Mouse (Mus musculus): ENCODE measurements around the gene Hoxd4. TPM values are rescaled to one million over a fixed set of nuclear protein-coding genes. Genes with fewer than 3 reads are reported as not detected.

Gene Hoxd4
- polyA plus RNA-seq, 1 experiment from 2014 or later: 0.78 TPM

DNA sequence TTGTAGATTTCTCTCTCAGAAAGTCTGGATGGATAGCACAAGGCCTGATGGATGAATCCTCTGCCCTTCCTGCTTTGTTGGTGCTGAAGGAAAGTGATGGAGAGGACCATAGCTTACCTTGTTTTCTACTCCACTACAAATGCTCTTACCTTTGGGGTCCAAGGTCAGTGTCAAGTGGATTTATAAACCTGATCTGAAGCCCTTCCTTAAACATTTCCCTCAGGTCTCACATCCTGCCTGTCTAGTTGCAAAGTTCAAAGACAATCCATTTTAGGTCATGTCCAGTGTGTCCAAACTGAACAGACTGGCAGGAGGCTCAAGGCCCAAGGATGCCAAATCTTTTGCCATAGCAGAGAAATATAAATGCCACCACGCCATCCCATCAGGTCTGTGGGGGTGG is 40.1 kb downstream of the Hoxd4 start:
- WGBS: 93% methylated on average over 1 of the region's 1 CpGs
- H3K27ac ChIP-seq: no peak overlapping the region
- H3K4me1 ChIP-seq (replicated peaks): peaks cover 25% of the 10 kb centered on the region
- no peaks in the 10 kb centered on the region for H3K9me3 ChIP-seq
- H3K4me2 ChIP-seq: no peak overlapping the region
- H3K36me3 ChIP-seq: no peaks in the 10 kb centered on the region
- H3K9ac ChIP-seq (replicated peaks): no peak overlapping the region
- H3K27me3 ChIP-seq: peaks cover 84% of the 10 kb centered on the region
- ATAC-seq (ENCODE audit: insufficient number of reproducible peaks, insufficient read depth, low FRiP score, low TSS enrichment, low read depth): no peak
- H3K4me3 ChIP-seq (replicated peaks): no peak overlapping the region

DNA sequence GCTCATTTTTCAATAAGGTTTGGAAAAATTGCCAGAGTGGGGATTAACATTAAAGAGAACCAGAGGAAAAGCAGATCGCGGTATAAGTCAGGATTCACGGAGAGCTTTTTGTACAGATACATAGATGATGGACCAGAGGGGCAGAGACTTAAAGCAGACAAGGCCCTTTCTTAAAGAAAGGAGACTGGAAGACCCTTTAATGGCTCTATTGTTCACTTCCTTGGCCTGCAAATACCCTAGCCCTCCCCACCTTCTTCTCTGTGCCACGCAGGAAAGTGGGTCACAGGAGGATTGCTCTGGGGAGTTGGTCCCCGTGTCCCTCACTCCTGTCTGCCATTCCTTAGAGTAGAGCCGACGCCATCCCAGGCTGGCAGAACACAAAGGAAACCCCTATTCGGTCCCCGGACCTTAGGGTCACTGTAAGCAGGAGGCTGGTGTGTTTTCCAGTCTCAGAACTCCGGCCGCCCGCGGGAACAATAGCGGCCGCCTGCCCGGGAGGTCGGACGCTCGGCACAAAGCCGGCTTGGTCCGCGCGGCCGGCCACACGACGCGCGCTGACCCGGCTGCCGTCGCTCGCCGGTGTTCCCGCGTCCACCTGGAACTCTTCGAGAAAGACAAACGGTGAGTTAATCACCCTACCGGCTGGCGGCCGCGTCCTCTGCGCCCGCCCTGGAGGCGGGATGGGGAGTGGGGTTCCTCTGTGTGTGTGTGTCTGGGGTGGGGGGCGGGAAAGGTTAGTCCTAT is 40.9 kb downstream of the Hoxd4 start:
- WGBS: 3% methylated on average over 45 of the region's 45 CpGs
- Histone ChIP-seq H3K9ac (replicated peaks) (peak overlapping the region; percentile 56; the same call in 1 of the 2 replicates), H3K4me2 (peak overlapping the region; percentile 70), H3K9me3 (no peaks in the 10 kb centered on the region), H3K36me3 (no peaks in the 10 kb centered on the region), H3K27me3 (peaks cover 80% of the 10 kb centered on the region), H3K4me1 (replicated peaks) (peaks cover 23% of the 10 kb centered on the region), H3K27ac (no peak overlapping the region), H3K4me3 (replicated peaks) (peak overlapping the region; percentile 40)
- 0 out of 2 replicates have a peak, but pooled peaks have one; percentile 9 for ATAC-seq (ENCODE audit: insufficient number of reproducible peaks, insufficient read depth, low FRiP score, low TSS enrichment, low read depth)

DNA sequence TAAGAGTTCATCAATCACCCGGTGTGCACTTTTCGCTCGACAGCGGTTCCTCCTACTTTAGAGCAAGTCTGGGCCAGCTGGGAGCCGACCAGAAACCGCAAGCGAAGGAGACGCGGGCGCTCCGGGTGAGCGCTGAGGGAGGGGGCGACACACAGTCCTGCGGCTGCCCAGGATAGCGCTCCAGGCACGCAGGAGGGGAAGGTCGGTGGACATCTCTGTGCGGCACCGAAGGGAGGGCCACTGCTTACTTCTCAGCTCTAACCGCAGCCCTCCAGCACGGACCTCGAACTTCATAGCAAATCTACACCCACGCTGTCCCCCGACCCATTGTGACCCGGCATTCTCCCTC is 41.4 kb downstream of the Hoxd4 start:
- WGBS: under 1% methylated on average over 25 of the region's 25 CpGs
- peak overlapping the region; percentile 56; the same call in 1 of the 2 replicates for H3K9ac ChIP-seq (replicated peaks)
- H3K27me3 ChIP-seq: peaks cover 80% of the 10 kb centered on the region
- H3K9me3 ChIP-seq: no peaks in the 10 kb centered on the region
- peaks cover 23% of the 10 kb centered on the region for H3K4me1 ChIP-seq (replicated peaks)
- ATAC-seq (ENCODE audit: insufficient number of reproducible peaks, insufficient read depth, low FRiP score, low TSS enrichment, low read depth): 0 out of 2 replicates have a peak, but pooled peaks have one; percentile 44
- H3K27ac ChIP-seq: no peak overlapping the region
- H3K4me2 ChIP-seq: peak overlapping the region; percentile 70
- peak overlapping the region; percentile 40 for H3K4me3 ChIP-seq (replicated peaks)
- H3K36me3 ChIP-seq: no peaks in the 10 kb centered on the region

DNA sequence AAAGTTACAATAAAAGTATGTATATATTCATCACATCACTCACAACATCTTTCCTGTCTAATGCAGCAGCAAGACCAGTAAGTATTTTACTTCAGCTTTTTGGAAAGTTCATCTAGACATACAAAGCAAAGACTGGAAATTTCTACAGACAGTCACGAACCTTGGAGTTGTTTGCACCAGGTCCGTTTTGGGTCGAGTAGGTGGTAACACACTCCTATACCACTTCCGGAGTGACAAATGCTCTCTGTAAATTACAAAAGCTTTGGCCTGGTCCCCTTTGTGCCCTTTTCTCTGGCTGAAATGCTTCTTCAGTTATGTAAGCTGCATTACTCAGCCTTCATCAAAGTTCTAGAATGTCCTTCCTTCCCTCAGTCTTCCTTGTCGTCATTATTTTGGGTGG is 42.0 kb downstream of the Hoxd4 start:
- WGBS: 32% methylated on average over 5 of the region's 5 CpGs
- Histone ChIP-seq H3K36me3 (no peaks in the 10 kb centered on the region), H3K9ac (replicated peaks) (no peak overlapping the region), H3K4me2 (no peak overlapping the region), H3K4me1 (replicated peaks) (peaks cover 23% of the 10 kb centered on the region), H3K27me3 (peaks cover 78% of the 10 kb centered on the region), H3K9me3 (no peaks in the 10 kb centered on the region), H3K4me3 (replicated peaks) (no peak overlapping the region), H3K27ac (no peak overlapping the region)
- no peak for ATAC-seq (ENCODE audit: insufficient number of reproducible peaks, insufficient read depth, low FRiP score, low TSS enrichment, low read depth)

DNA sequence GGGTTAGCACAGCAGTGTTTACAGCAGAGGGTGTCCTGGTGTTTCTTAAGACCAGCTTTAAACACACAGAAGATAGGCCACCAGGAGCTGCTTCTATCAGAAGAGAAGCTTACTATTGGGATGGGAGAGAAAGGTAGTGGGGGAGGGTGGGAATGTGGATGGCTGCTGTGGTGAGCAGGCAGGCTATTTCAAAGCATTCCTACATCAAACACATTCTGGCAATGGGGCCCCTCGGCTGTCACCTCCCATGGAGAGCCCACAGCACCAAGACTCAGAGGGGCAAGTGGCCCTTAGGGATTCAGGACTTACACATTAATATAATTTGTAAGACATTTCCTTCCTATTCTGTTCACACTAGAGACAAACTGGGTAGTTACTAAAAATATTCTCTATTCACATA is 48.4 kb downstream of the Hoxd4 start:
- ATAC-seq (ENCODE audit: insufficient number of reproducible peaks, insufficient read depth, low FRiP score, low TSS enrichment, low read depth): no peak

DNA sequence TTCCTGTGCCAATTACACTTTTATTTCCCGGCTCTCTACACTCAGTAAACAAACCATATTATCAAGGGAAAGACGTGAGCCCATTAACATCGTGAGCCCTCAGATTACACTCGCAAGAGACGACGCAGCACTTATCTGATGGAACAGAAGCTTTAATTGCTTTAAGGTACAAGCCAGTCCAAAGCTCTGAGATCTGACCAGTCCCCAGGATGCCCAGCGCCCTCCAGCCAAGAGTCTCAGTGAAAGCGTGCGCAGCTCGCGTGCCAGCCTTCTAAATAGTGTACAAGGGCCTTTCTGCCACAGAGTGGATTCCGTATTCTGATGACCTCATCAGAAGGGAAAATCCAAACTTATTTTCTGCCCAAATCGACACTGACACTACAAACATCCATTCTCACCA is 50.2 kb downstream of the Hoxd4 start:
- Histone ChIP-seq H3K27me3 (peaks cover 81% of the 10 kb centered on the region), H3K4me1 (replicated peaks) (peaks cover 17% of the 10 kb centered on the region), H3K36me3 (no peaks in the 10 kb centered on the region), H3K9me3 (no peaks in the 10 kb centered on the region), H3K9ac (replicated peaks) (no peak overlapping the region), H3K27ac (no peak overlapping the region), H3K4me3 (replicated peaks) (peak overlapping the region; percentile 56), H3K4me2 (peak overlapping the region; percentile 95; the same call in 1 of the 2 replicates)
- 2% methylated on average over 13 of the region's 13 CpGs for WGBS
- no peak for ATAC-seq (ENCODE audit: insufficient number of reproducible peaks, insufficient read depth, low FRiP score, low TSS enrichment, low read depth)

More for the DNA sequence above, 48.4 kb downstream of the Hoxd4 start:
- H3K27ac ChIP-seq: no peak overlapping the region
- H3K4me1 ChIP-seq (replicated peaks): peaks cover 17% of the 10 kb centered on the region
- no peak overlapping the region for H3K4me2 ChIP-seq
- peaks cover 72% of the 10 kb centered on the region for H3K27me3 ChIP-seq
- no peaks in the 10 kb centered on the region for H3K9me3 ChIP-seq
- no peaks in the 10 kb centered on the region for H3K36me3 ChIP-seq
- H3K4me3 ChIP-seq (replicated peaks): no peak overlapping the region
- H3K9ac ChIP-seq (replicated peaks): no peak overlapping the region
- 0% methylated on average over 1 of the region's 1 CpGs for WGBS

DNA sequence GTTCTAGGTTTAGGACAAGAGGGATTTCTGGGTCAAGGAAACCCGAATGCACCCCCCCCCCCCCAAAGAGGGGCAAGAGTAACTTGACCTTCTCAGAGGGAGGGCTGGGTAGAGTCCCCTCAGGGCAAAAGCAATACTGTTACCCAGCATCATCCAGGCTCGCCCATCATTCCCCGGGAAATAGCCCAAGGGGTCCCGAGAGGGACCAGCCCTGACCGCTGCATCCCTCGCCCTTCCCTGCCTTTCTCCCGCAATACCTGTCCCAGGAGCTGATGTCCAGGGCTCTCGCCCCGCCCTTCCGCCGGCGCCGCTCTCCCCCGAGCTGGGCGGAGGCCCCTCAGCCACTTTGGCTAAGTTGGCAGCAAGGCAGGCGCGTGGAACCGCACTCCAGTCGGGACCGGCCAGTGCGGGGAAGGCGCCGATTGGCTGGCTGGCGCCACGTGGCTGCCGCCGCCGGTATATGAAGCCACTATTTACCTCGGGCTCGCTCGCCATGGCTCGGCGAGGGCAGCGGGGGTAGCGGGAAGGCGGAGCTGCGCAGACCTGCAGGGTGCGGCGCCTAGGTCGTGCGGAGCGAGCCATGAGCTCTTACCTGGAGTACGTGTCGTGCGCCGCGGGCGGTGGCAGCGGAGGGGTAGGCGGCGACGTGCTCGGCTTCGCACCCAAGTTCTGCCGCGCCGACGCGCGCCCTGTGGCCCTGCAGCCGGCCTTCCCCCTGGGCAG is 51.0 kb downstream of the Hoxd4 start, which contains the start of gene Hoxd1:
TSS of gene Hoxd1 (plus strand) at position 459 of the 723 bp plus-strand sequence.
- under 1% methylated on average over 61 of the region's 61 CpGs for WGBS
- no peaks in the 10 kb centered on the region for H3K9me3 ChIP-seq
- H3K27ac ChIP-seq: no peak within 1 kb of the TSS
- peak within 1 kb of the TSS; percentile 34; the same call in 1 of the 2 replicates for H3K9ac ChIP-seq (replicated peaks)
- peak within 1 kb of the TSS; percentile 56 for H3K4me3 ChIP-seq (replicated peaks)
- ATAC-seq (ENCODE audit: insufficient number of reproducible peaks, insufficient read depth, low FRiP score, low TSS enrichment, low read depth): peak; percentile 68; the same call in 1 of the 2 replicates
- H3K36me3 ChIP-seq: no peaks in the 10 kb centered on the region
- H3K27me3 ChIP-seq: peaks cover 80% of the 10 kb centered on the region
- H3K4me2 ChIP-seq: peak within 1 kb of the TSS; percentile 95
- H3K4me1 ChIP-seq (replicated peaks): peaks cover 17% of the 10 kb centered on the region

DNA sequence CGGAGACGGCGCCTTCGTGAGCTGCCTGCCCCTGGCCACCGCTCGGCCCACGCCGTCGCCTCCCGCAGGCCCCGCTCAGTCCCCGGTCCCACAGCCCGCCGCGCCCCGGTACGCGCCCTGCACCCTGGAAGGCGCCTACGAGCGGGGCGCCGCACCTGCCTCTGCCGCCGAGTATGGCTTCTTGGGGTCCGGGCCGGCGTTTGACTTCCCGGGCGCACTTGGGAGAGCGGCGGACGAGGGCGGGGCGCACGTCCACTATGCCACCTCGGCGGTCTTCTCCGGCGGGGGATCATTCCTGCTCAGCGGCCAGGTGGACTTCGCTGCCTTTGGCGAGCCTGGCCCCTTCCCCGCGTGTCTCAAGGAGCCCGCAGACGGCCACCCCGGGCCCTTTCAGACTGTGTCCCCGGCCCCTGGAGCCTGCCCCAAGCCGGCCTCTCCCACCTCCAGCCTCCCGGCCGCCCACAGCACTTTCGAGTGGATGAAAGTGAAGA is 51.6 kb downstream of the Hoxd4 start:
- H3K27ac ChIP-seq: no peak overlapping the region
- H3K9me3 ChIP-seq: no peaks in the 10 kb centered on the region
- peak overlapping the region; percentile 56 for H3K4me3 ChIP-seq (replicated peaks)
- H3K36me3 ChIP-seq: no peaks in the 10 kb centered on the region
- H3K9ac ChIP-seq (replicated peaks): peak overlapping the region; percentile 34; the same call in 1 of the 2 replicates
- no peak for ATAC-seq (ENCODE audit: insufficient number of reproducible peaks, insufficient read depth, low FRiP score, low TSS enrichment, low read depth)
- H3K4me2 ChIP-seq: peak overlapping the region; percentile 95
- H3K27me3 ChIP-seq: peaks cover 75% of the 10 kb centered on the region
- peaks cover 17% of the 10 kb centered on the region for H3K4me1 ChIP-seq (replicated peaks)
- under 1% methylated on average over 53 of the region's 53 CpGs for WGBS

DNA sequence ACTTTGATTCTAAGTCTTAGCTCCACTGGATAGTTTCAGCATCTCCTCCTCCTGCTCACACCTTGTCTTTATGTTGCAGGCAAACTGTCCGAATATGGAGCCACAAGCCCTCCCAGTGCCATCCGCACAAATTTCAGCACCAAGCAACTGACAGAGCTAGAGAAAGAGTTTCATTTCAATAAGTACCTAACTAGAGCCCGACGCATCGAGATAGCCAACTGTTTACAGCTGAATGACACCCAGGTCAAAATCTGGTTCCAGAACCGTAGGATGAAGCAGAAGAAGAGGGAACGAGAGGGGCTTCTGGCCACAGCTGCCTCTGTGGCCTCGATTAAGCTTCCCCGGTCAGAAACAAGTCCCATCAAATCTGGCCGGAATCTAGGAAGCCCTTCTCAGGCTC is 52.2 kb downstream of the Hoxd4 start:
- Histone ChIP-seq H3K4me3 (replicated peaks) (no peak overlapping the region), H3K36me3 (no peaks in the 10 kb centered on the region), H3K4me2 (no peak overlapping the region; the same call in 1 of the 2 replicates), H3K9me3 (no peaks in the 10 kb centered on the region), H3K27me3 (peaks cover 72% of the 10 kb centered on the region), H3K4me1 (replicated peaks) (peaks cover 17% of the 10 kb centered on the region), H3K9ac (replicated peaks) (no peak overlapping the region), H3K27ac (no peak overlapping the region)
- ATAC-seq (ENCODE audit: insufficient number of reproducible peaks, insufficient read depth, low FRiP score, low TSS enrichment, low read depth): no peak
- whole genome bisulfite sequencing: 31% methylated on average over 10 of the region's 10 CpGs

DNA sequence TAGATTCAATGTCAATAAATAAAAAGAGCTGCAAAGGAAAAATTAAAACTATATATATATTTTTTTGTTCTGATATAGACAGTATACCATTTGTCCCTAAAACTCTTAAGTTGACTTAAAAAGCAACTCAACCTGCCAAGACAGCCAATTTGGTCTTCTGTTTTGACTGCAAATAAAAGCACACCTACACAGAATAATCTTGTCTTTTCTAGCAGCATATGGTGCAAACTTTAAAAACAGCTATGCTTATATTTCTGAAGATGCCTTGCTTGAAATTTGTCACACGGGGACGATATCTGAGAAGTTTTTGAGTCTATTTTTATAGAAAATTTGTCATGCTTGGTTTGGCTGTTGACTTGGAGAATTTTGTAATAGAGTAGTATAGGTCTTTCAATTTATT is 62.6 kb downstream of the Hoxd4 start:
- Histone ChIP-seq H3K4me3 (replicated peaks) (no peak overlapping the region), H3K36me3 (no peaks in the 10 kb centered on the region), H3K4me2 (no peak overlapping the region), H3K27me3 (peaks cover 12% of the 10 kb centered on the region), H3K9me3 (no peaks in the 10 kb centered on the region), H3K27ac (no peak overlapping the region), H3K4me1 (replicated peaks) (no peaks in the 10 kb centered on the region), H3K9ac (replicated peaks) (no peak overlapping the region)
- no peak for ATAC-seq (ENCODE audit: insufficient number of reproducible peaks, insufficient read depth, low FRiP score, low TSS enrichment, low read depth)
- 92% methylated on average over 2 of the region's 2 CpGs for WGBS

DNA sequence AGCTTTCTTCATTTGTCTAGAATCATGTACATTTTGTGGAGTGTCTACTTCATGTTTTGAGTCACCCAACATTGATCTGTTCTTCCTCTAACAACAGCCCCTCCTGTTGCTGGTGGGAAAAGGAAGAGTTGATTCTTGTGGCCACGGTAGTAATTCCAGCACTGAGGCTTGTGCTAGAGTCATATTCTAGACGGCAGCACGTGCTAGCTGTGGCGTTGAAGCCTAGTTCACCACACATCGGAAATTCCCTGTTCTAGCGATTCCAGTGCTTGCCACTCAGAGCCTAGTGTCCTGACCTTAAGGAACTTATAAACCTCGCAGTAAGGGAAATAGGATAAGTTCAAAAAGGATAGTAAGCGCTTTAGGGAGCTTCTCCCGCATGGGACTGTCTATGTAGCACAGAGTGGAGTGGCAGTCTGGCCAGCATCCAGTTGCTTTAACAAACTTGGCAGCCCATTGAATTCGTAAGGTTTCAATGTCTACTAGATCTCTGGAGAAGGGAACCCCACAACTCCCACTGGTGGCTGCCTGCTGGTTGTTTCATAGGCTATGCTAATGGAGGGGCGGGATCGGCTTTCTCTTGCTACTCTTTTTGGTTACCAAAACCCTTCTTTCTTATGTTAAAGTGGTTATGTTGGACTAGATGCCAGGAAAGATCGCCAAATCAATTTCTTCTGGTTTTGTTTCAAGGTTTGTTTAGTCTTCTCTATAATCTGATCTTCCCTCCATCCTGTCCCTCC is 66.0 kb downstream of the Hoxd4 start:
- ATAC-seq (ENCODE audit: insufficient number of reproducible peaks, insufficient read depth, low FRiP score, low TSS enrichment, low read depth): no peak
- Histone ChIP-seq H3K27me3 (peaks cover 7% of the 10 kb centered on the region), H3K4me3 (replicated peaks) (no peak overlapping the region), H3K4me2 (no peak overlapping the region), H3K27ac (no peak overlapping the region), H3K9me3 (no peaks in the 10 kb centered on the region), H3K36me3 (no peaks in the 10 kb centered on the region), H3K9ac (replicated peaks) (no peak overlapping the region), H3K4me1 (replicated peaks) (no peaks in the 10 kb centered on the region)
- WGBS: 71% methylated on average over 13 of the region's 13 CpGs
